Mouse (Mus musculus): ENCODE results near the gene Abhd10.
A peak's percentile ranks its signal among the peaks of the same experiment; 100 is the strongest.

DNA sequence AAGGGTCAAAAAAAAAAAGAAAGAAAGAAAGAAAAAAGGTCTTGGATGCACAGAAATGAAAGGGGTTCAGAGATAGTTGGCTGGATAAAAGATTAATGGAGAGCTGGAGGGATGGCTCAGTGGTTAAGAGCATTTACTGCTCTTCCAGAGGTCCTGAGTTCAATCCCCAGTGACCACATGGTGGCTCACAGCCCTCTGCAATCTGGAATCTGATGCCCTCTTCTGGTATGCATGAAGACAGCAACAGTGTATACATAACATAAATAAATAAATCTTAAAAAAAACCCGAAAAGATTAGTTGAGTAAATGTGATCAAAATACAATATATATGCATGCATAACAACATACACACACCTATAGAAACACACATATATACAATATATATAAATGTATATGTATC is 18.7 kb upstream of the Abhd10 start:
- no peak for TF ChIP-seq EP300 (IDR thresholded peaks at IDR 0.05; ENCODE audit: insufficient read depth, low read depth, low read length)
- peak; percentile 59 for TF ChIP-seq CTCF (IDR thresholded peaks at IDR 0.05)

All from heart, adult 2 months (tissue).